Mouse (Mus musculus) myocyte (in vitro differentiated cells): ENCODE results near the gene Eif4b. TPM values are rescaled to one million over a fixed set of nuclear protein-coding genes. Genes with fewer than 3 reads are reported as not detected.
"Not testable (repeated sequence)": the region's sequence is repeated elsewhere in the genome, so short reads cannot be mapped to it uniquely, and the experiment has no call there.

ENCODE experiments used
- H3K27me3 ChIP-seq: one replicate; pipeline ENCODE4 v1.6.1; 2011; ENCODE audit not compliant: control insufficient read depth, insufficient read depth, insufficient read length
- H3K36me3 ChIP-seq: one replicate; pipeline ENCODE4 v1.6.1; 2011; ENCODE audit not compliant: control insufficient read depth, insufficient read depth
- H3K4me2 ChIP-seq: one replicate; pipeline ENCODE4 v1.6.1; 2011; ENCODE audit warnings: low read depth, control low read depth
- H3K4me3 ChIP-seq: one replicate; pipeline ENCODE4 v1.5.1; 2011; ENCODE audit warnings: mild to moderate bottlenecking, control low read depth, moderate library complexity
- H3K79me2 ChIP-seq: one replicate; pipeline ENCODE4 v1.6.1; 2011; ENCODE audit not compliant: control insufficient read depth, insufficient read depth
- H3ac ChIP-seq: one replicate; pipeline ENCODE4 v1.6.1; 2011; ENCODE audit not compliant: control insufficient read depth, insufficient read length
- CEBPB ChIP-seq: IDR thresholded peaks from 2 replicates; pipeline ENCODE4 v1.6.1; 2011; ENCODE audit warnings: mild to moderate bottlenecking, moderate library complexity; ENCODE audit not compliant: poor library complexity, insufficient read depth, severe bottlenecking
- E2F4 ChIP-seq: IDR thresholded peaks from one replicate; pipeline ENCODE4 v1.6.1; 2011; ENCODE audit warnings: mild to moderate bottlenecking, control low read depth, moderate library complexity; ENCODE audit not compliant: insufficient read depth
- MAX ChIP-seq: IDR thresholded peaks from one replicate; pipeline ENCODE4 v1.6.1; 2011; ENCODE audit warnings: low read depth, mild to moderate bottlenecking, control low read depth
- MYOD1 ChIP-seq, 3 experiments: IDR thresholded peaks; one replicate each; pipeline ENCODE4 v1.6.1; 2011; ENCODE audit warnings: control low read depth in 2 of 3, low read depth in 2 of 3, mild to moderate bottlenecking in 2 of 3, moderate library complexity in 1 of 3; ENCODE audit not compliant: insufficient read length in 2 of 3, control insufficient read depth in 1 of 3
- MYOG ChIP-seq, 3 experiments: IDR thresholded peaks; one replicate each; pipeline ENCODE4 v1.6.1; 2011; ENCODE audit warnings: control low read depth in 2 of 3, low read depth in 2 of 3, mild to moderate bottlenecking in 2 of 3; ENCODE audit not compliant: insufficient read length in 2 of 3, control insufficient read depth in 1 of 3, insufficient read depth in 1 of 3
- POLR2A ChIP-seq: IDR thresholded peaks from one replicate; pipeline ENCODE4 v1.6.1; 2011; ENCODE audit warnings: low read depth, mild to moderate bottlenecking, control low read depth, moderate library complexity; ENCODE audit not compliant: insufficient read length
- POLR2AphosphoS2 ChIP-seq: IDR thresholded peaks from one replicate; pipeline ENCODE4 v1.6.1; 2011; ENCODE audit warnings: low read depth, control low read depth; ENCODE audit not compliant: insufficient read length
- REST ChIP-seq: IDR thresholded peaks from one replicate; pipeline ENCODE4 v1.6.1; 2011; ENCODE audit warnings: mild to moderate bottlenecking, control low read depth, moderate library complexity; ENCODE audit not compliant: insufficient read depth, insufficient read length
- SRF ChIP-seq: IDR thresholded peaks from one replicate; pipeline ENCODE4 v1.6.1; 2011; ENCODE audit warnings: low read depth; ENCODE audit not compliant: control insufficient read depth, insufficient read length
- TCF12 ChIP-seq: IDR thresholded peaks from one replicate; pipeline ENCODE4 v1.6.1; 2011; ENCODE audit warnings: mild to moderate bottlenecking, control low read depth; ENCODE audit not compliant: poor library complexity, insufficient read depth, severe bottlenecking
- TCF3 ChIP-seq: IDR thresholded peaks from one replicate; pipeline ENCODE4 v1.6.1; 2011; ENCODE audit warnings: low read depth, control low read depth; ENCODE audit not compliant: insufficient read length
- USF1 ChIP-seq: IDR thresholded peaks from one replicate; pipeline ENCODE4 v1.6.1; 2011; ENCODE audit warnings: low read depth, mild to moderate bottlenecking, control low read depth, moderate library complexity
- polyA plus RNA-seq: library from polyadenylated mRNA; unstranded; fragments of >200 nt; fragmentation: generic; extraction: Trizol; gene quantifications from one replicate; pipeline ENCODE4 v1.2.1, GENCODE M21; 2012; ENCODE audit warnings: missing spikeins

Eif4b gene
- polyA plus RNA-seq, 1 experiment = 266 TPM

GRCm38 (mm10) chr15:102074876-102075585, 1.5 kb downstream of the Eif4b start:
- Histone ChIP-seq H3K27me3 (no peaks in the 10 kb centered on the region), H3K4me3 (peak overlapping the region; percentile 88), H3ac (peak overlapping the region; percentile 96), H3K4me2 (peak overlapping the region; percentile 95), H3K36me3 (no peaks in the 10 kb centered on the region), H3K79me2 (peaks cover 63% of the 10 kb centered on the region)
- no peak for TF ChIP-seq USF1
- no peak for TF ChIP-seq REST
- no peak for TF ChIP-seq MYOG (IDR thresholded peaks at IDR 0.05; ENCODE audit: control insufficient read depth in 1 of 3, insufficient read depth in 1 of 3, insufficient read length in 2 of 3, low read depth in 2 of 3)
- TF ChIP-seq MYOD1 (IDR thresholded peaks at IDR 0.05; ENCODE audit: control insufficient read depth in 1 of 3, insufficient read length in 2 of 3, low read depth in 2 of 3) = no peak
- no peak for TF ChIP-seq CEBPB
- no peak for TF ChIP-seq SRF
- no peak for TF ChIP-seq TCF3
- no peak for TF ChIP-seq POLR2AphosphoS2
- no peak for TF ChIP-seq TCF12

GRCm38 (mm10) chr15:102077111-102077677, 3.6 kb downstream of the Eif4b start:
- H3K36me3 ChIP-seq = peaks cover 11% of the 10 kb centered on the region
- H3ac ChIP-seq = no peak overlapping the region
- H3K4me2 ChIP-seq = no peak overlapping the region
- H3K79me2 ChIP-seq = peaks cover 85% of the 10 kb centered on the region
- no peak for TF ChIP-seq REST
- no peak for TF ChIP-seq TCF3
- no peak for TF ChIP-seq CEBPB
- TF ChIP-seq SRF = no peak
- TF ChIP-seq USF1 = no peak
- TF ChIP-seq POLR2A = no peak
- TF ChIP-seq MYOG (IDR thresholded peaks at IDR 0.05; ENCODE audit: control insufficient read depth in 1 of 3, insufficient read depth in 1 of 3, insufficient read length in 2 of 3, low read depth in 2 of 3) = no peak
- TF ChIP-seq TCF12 = no peak
- TF ChIP-seq MAX = no peak
- TF ChIP-seq MYOD1 (IDR thresholded peaks at IDR 0.05; ENCODE audit: control insufficient read depth in 1 of 3, insufficient read length in 2 of 3, low read depth in 2 of 3) = no peak
- TF ChIP-seq POLR2AphosphoS2 = no peak
- no peak for TF ChIP-seq E2F4
- no peaks in the 10 kb centered on the region for H3K27me3 ChIP-seq
- H3K4me3 ChIP-seq = no peak overlapping the region

GRCm38 (mm10) chr15:102079221-102079620, 5.6 kb downstream of the Eif4b start:
- no peak overlapping the region for H3K4me2 ChIP-seq
- H3K79me2 ChIP-seq = peaks cover 100% of the 10 kb centered on the region
- H3ac ChIP-seq = no peak overlapping the region
- no peaks in the 10 kb centered on the region for H3K27me3 ChIP-seq
- TF ChIP-seq POLR2AphosphoS2 (no peak), SRF (no peak), MAX (no peak), POLR2A (no peak), REST (no peak), MYOG (IDR thresholded peaks at IDR 0.05; ENCODE audit: control insufficient read depth in 1 of 3, insufficient read depth in 1 of 3, insufficient read length in 2 of 3, low read depth in 2 of 3) (no peak), E2F4 (no peak), TCF12 (no peak)
- no peak overlapping the region for H3K4me3 ChIP-seq
- peaks cover 31% of the 10 kb centered on the region for H3K36me3 ChIP-seq

- Histone ChIP-seq H3K79me2 (peaks cover 100% of the 10 kb centered on the region), H3K36me3 (peaks cover 38% of the 10 kb centered on the region)
- not testable (repeated sequence) for H3ac ChIP-seq, H3K27me3 ChIP-seq, H3K4me3 ChIP-seq, H3K4me2 ChIP-seq
Observed at GRCm38 (mm10) chr15:102079924-102080323, 6.4 kb downstream of the Eif4b start.

GRCm38 (mm10) chr15:102080429-102080828, 6.9 kb downstream of the Eif4b start:
- peaks cover 43% of the 10 kb centered on the region for H3K36me3 ChIP-seq
- H3K4me3 ChIP-seq = no peak overlapping the region
- peaks cover 100% of the 10 kb centered on the region for H3K79me2 ChIP-seq
- H3K27me3 ChIP-seq = no peaks in the 10 kb centered on the region
- no peak overlapping the region for H3ac ChIP-seq
- TF ChIP-seq MAX (no peak), REST (no peak), TCF12 (no peak), MYOD1 (IDR thresholded peaks at IDR 0.05; ENCODE audit: control insufficient read depth in 1 of 3, insufficient read length in 2 of 3, low read depth in 2 of 3) (no peak), SRF (no peak), POLR2AphosphoS2 (no peak), USF1 (no peak)
- H3K4me2 ChIP-seq = no peak overlapping the region
